Comparison of ENCODE assay signal across 11 mouse cellular contexts in the genomic region with DNA sequence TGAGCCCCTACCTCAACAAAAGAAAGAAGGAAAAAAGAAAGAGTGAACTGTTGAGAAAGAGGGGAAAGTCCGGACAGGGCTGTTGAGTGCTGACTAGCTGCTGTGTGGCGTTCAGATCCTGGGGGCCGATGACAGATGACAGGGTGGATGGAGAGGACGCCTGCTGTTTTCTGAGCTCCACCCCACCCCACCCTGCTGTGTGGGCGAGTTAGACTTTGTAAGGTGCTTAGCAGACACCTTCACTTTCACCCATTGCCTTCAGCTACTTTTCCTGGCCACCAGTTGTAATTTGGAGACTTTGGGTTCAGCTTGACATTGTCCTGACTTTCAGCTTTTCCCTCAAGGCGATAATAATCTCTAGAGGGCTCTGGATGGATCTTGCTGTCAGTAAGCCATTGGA. TPM values are rescaled to one million over a fixed set of nuclear protein-coding genes. Genes with fewer than 3 reads are reported as not detected.
A peak's percentile ranks its signal among the peaks of the same experiment; 100 is the strongest.
DNase-seq lines count a peak whose midpoint lies in the region; ATAC-seq and TF ChIP-seq lines count a peak whose summit lies in the region.
"Had no signal": no experiment of that assay in that cellular context is flagged by ENCODE, and none has a peak within 500 bp of the region (broad histone marks: within the 10 kb centered on the region; RNA-seq: fewer than 3 reads in every experiment).

No protein-coding gene starts in this region.

- peak overlapping the region; percentile 36; the same call in 1 of the 2 replicates for H3K4me2 ChIP-seq in heart, embryonic 15.5 days
- H3K4me2 ChIP-seq in liver, embryonic 14.5 days (ENCODE audit: low read depth) = peak overlapping the region; percentile 60
- H3K4me2 ChIP-seq: lung, embryonic 14.5 days had no signal

- no peak for TF ChIP-seq CTCF in liver, embryonic 14.5 days (IDR thresholded peaks at IDR 0.05; ENCODE audit: low read depth)

- peak overlapping the region; percentile 78 for H3K27ac ChIP-seq in heart, embryonic 15.5 days
- H3K27ac ChIP-seq in liver, embryonic 14.5 days = peak overlapping the region; percentile 59

- WGBS in heart, embryonic 15.5 days = 42% methylated on average over 6 of the region's 6 CpGs
- WGBS in liver, embryonic 14.5 days (ENCODE audit: insufficient replicate concordance) = 20% methylated on average over 6 of the region's 6 CpGs

- H3K4me1 ChIP-seq in heart, embryonic 15.5 days (replicated peaks) = peaks cover 68% of the 10 kb centered on the region
- H3K4me1 ChIP-seq in liver, embryonic 14.5 days (replicated peaks; ENCODE audit: control insufficient read depth in 2 of 2, insufficient read depth in 2 of 2, low read length in 1 of 2) = peaks cover 17 to 20% of the 10 kb centered on the region in 2 experiments

- H3K27me3 ChIP-seq in heart, embryonic 15.5 days = no peaks in the 10 kb centered on the region
- no peaks in the 10 kb centered on the region for H3K27me3 ChIP-seq in liver, embryonic 14.5 days (ENCODE audit: control insufficient read depth, insufficient read depth, low read length)

- H3K9me3 ChIP-seq in heart, embryonic 15.5 days (replicated peaks) = no peaks in the 10 kb centered on the region
- H3K9me3 ChIP-seq in liver, embryonic 14.5 days (ENCODE audit: control insufficient read depth, low read length) = no peaks in the 10 kb centered on the region

- H3K9ac ChIP-seq in heart, embryonic 15.5 days = no peak overlapping the region
- H3K9ac ChIP-seq in liver, embryonic 14.5 days (replicated peaks) = peak overlapping the region; percentile 58
- H3K9ac ChIP-seq: lung, embryonic 14.5 days had no signal

- intact Hi-C loops in left cerebral cortex, postnatal 14 days (cut with DNase I) = no loop called here

- no peak for DNase-seq in heart, postnatal 4 days
- DNase-seq in CD4-positive helper T cell, adult 2 months (ENCODE audit: low read depth, low spot score) = peak; percentile 80
- DNase-seq in c-Kit-positive CD71-positive TER-119-negative erythroid progenitor cells, embryonic 14.5 days (ENCODE audit: low read depth) = peak; percentile 63
- DNase-seq in liver, embryonic 14.5 days (ENCODE audit: low read depth in 3 of 3, low spot score in 3 of 3) = peak; percentile 47 to 50 (median 50)
- no peak for DNase-seq in left cerebral cortex, postnatal 14 days (ENCODE audit: low spot score in 2 of 2)
- DNase-seq in adrenal gland, adult 18-20 months (ENCODE audit: low spot score in 2 of 2) = no peak
- DNase-seq: cerebellum, adult 9-11 months; layer of hippocampus, postnatal 36 days; lung, embryonic 14.5 days had no signal

- no peak for TF ChIP-seq EP300 in liver, embryonic 14.5 days (IDR thresholded peaks at IDR 0.05; ENCODE audit: low read depth)

- no peak overlapping the region for H3K4me3 ChIP-seq in heart, embryonic 15.5 days
- H3K4me3 ChIP-seq in liver, embryonic 14.5 days (ENCODE audit: insufficient read depth in 1 of 2, low read depth in 2 of 2, low read length in 2 of 2) = peak overlapping the region in 1 of 2 experiments; percentile 12; a peak in 1 of 4 replicates

- ATAC-seq in heart, embryonic 15.5 days (replicated peaks; ENCODE audit: insufficient number of reproducible peaks, insufficient read depth, low FRiP score, low read depth) = no peak; the same call in 1 of the 2 replicates
- peak; percentile 83 for ATAC-seq in liver, embryonic 14.5 days (ENCODE audit: insufficient read depth)
- no peak for ATAC-seq in granulocyte monocyte progenitor cell, adult 5-6 weeks (replicated peaks; ENCODE audit: poor library complexity, severe bottlenecking)

- H3K36me3 ChIP-seq in heart, embryonic 15.5 days = no peaks in the 10 kb centered on the region; the same call in 1 of the 2 replicates
- no peaks in the 10 kb centered on the region; the same call in 1 of the 2 replicates for H3K36me3 ChIP-seq in liver, embryonic 14.5 days (replicated peaks; ENCODE audit: control insufficient read depth, insufficient read depth, low read depth)

RNA-seq across cellular contexts. Expression of a gene that starts 7.0 kb away (rescaled TPM):
- polyA plus RNA-seq in heart, embryonic 15.5 days (2015; fragmentation: Nextera tagmentation; extraction: Ambion mirVana) = 11.9 and 12.2 TPM in 2 replicates
- total RNA-seq in heart, postnatal 4 days (2021) = 10 to 100 TPM; 44.0 to 47.2 TPM
- polyA plus RNA-seq in liver, embryonic 14.5 days (2012; rRNA removed) = 3.5 and 3.6 TPM in 2 replicates
- 2.7 and 2.9 TPM in 2 replicates for polyA plus RNA-seq in liver, embryonic 14.5 days (2014; fragmentation: Nextera tagmentation; extraction: Ambion mirVana)
- 10 to 100 TPM; 30.4 to 31.9 TPM for total RNA-seq in left cerebral cortex, postnatal 14 days (2021)
- 12.0 and 14.8 TPM in 2 replicates for total RNA-seq in granulocyte monocyte progenitor cell, adult 5-6 weeks (2014; fragmentation: Nextera tagmentation)
- total RNA-seq in granulocyte monocyte progenitor cell, adult 5-6 weeks (2017) = 17.2 TPM in 2 replicates
- 10 to 100 TPM; 56.1 to 70.7 TPM for total RNA-seq in adrenal gland, adult 18-20 months (2021)

RNA-seq across cellular contexts. Expression of a gene that starts 26.9 kb away (rescaled TPM):
- polyA plus RNA-seq in heart, embryonic 15.5 days (2015; fragmentation: Nextera tagmentation; extraction: Ambion mirVana) = 2.5 and 3.3 TPM in 2 replicates
- total RNA-seq in heart, postnatal 4 days (2021) = 1 to 10 TPM; 6.0 to 6.1 TPM
- 1.7 and 2.0 TPM in 2 replicates for polyA plus RNA-seq in liver, embryonic 14.5 days (2012; rRNA removed)
- 0.50 and 0.58 TPM in 2 replicates for polyA plus RNA-seq in liver, embryonic 14.5 days (2014; fragmentation: Nextera tagmentation; extraction: Ambion mirVana)
- total RNA-seq in left cerebral cortex, postnatal 14 days (2021) = 10 to 100 TPM; 10.4 to 12.1 TPM
- total RNA-seq in granulocyte monocyte progenitor cell, adult 5-6 weeks (2014; fragmentation: Nextera tagmentation) = 7.2 and 9.3 TPM in 2 replicates
- total RNA-seq in granulocyte monocyte progenitor cell, adult 5-6 weeks (2017) = 1.8 and 4.3 TPM in 2 replicates
- total RNA-seq in adrenal gland, adult 18-20 months (2021) = 10 to 100 TPM; 10.6 to 11.8 TPM

Comparison
In these comparisons a context has a peak if more than half of its experiments do, and no peak if none do; other contexts are left out.
1. DNase-seq: peak in CD4-positive helper T cell, adult 2 months (single experiment), c-Kit-positive CD71-positive TER-119-negative erythroid progenitor cells, embryonic 14.5 days (single experiment) and liver, embryonic 14.5 days (3 of 3); none in heart, postnatal 4 days (single experiment), left cerebral cortex, postnatal 14 days (0 of 2) and adrenal gland, adult 18-20 months (0 of 2).